Mouse (Mus musculus) mouse trophoblast stem cell (cell line): Measurements from ENCODE around the gene Phactr3.
"Not testable (repeated sequence)": the region's sequence is repeated elsewhere in the genome, so short reads cannot be mapped to it uniquely, and the experiment has no call there.

Experiments used
- in situ Hi-C, 2 experiments: fragments of 300-500 bp; cut with MseI, MboI; formaldehyde crosslinking; loops; 2 replicates in 1 of 2; 3 replicates in 1 of 2; pipeline ENCODE4 v1.15.1; 2025

Phactr3 gene

DNA sequence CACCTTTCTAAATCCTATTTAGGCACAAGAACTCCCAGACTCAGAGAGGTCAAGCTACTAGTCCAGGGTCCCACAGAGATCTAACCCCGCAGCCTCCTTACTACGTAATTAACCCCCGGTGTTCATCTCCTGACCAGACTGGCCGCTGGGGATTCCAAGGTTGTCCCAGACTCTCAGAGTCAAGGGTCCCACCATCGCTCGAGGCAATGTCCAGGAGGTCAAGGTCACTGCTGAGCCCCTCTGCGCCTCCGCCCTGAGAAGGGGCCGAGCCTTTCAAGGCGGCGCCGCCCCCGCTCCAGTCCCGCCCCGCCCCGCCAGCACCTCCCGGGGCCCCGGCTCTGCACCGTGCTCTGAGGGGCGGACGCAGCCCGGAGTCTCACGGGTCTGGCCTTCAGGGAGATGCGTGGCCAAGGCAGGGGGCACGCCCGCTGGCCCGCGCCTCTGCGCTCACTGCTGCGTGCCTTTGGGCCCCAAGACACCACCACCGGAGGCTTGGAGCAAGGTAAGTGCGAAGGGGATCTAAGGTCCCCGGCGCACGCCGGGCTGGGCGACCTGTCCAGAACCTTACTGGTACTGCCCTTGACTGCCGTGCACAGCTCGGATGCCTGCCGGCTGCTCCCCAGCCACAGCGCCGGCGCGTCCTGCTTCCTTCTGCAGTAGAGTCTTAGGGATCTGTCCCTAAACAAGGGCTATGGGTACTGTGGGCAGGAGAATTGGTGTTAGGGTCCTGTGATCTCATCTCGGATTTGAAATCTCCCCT is at the start of gene Phactr3:
Gene Phactr3, plus strand, starts transcription at position 175 of the 760 bp plus-strand sequence.
- in situ Hi-C loops: no loop called here

- in situ Hi-C loops: not testable (repeated sequence)
These were observed 40.5 kb upstream of the Phactr3 start, which contains the start of gene Zfp931 for GRCm38 (mm10) chr2:178078166-178078717. Gene Zfp931, minus strand, starts transcription at chr2:178078476.

DNA sequence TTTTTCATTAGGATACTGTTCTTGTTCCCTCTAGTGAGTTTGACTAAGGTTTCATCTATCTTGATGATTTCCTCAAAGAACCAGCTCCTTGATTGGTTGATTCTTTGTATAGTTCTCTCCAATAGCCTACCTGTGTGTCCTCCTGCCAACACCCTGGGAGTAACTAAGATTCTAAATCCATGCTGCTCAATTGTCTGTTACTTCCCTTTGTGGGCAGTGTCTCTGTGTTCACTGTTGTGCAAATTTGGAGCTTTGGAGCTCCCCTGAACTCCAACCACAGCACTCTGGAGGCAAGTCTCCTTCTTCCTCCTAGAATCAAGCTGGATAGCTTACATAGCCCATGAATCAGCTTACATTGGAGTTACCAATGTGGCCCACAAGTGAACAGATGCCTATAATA is 29.2 kb upstream of the Phactr3 start:
- in situ Hi-C loops: no loop called here

- in situ Hi-C loops: loop anchor here (10.0 kb wide), 1 partner anchor 237 kb away; no protein-coding TSS in a partner anchor
These were observed 20.8 kb upstream of the Phactr3 start for GRCm38 (mm10) chr2:178098021-178098420.

GRCm38 (mm10) chr2:178101957-178102356 is 16.8 kb upstream of the Phactr3 start:
- in situ Hi-C loops: loop anchor here in 1 of 2 experiments (10.0 kb wide), 1 partner anchor 163 kb away; no protein-coding TSS in a partner anchor

- in situ Hi-C loops: no loop called here
These were observed 829 bp upstream of the Phactr3 start for GRCm38 (mm10) chr2:178117946-178118345.

- in situ Hi-C loops: no loop called here
These were observed 983 bp downstream of the Phactr3 start for GRCm38 (mm10) chr2:178119561-178120355.

DNA sequence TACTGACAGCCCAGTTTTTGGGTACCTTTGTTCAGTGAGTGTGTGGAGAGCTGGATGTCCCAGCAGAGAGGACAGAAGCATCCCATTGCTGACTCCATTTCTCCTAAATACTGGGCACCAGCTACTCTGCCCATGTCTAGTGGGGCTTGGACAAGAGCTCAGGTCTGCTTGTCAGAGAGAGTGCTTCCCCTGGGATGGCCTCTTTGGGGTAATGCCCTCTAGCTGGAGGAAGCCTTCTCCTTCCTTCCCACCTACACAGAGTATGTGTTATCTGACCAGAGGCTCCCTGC is 1.5 kb downstream of the Phactr3 start:
- in situ Hi-C loops: no loop called here

DNA sequence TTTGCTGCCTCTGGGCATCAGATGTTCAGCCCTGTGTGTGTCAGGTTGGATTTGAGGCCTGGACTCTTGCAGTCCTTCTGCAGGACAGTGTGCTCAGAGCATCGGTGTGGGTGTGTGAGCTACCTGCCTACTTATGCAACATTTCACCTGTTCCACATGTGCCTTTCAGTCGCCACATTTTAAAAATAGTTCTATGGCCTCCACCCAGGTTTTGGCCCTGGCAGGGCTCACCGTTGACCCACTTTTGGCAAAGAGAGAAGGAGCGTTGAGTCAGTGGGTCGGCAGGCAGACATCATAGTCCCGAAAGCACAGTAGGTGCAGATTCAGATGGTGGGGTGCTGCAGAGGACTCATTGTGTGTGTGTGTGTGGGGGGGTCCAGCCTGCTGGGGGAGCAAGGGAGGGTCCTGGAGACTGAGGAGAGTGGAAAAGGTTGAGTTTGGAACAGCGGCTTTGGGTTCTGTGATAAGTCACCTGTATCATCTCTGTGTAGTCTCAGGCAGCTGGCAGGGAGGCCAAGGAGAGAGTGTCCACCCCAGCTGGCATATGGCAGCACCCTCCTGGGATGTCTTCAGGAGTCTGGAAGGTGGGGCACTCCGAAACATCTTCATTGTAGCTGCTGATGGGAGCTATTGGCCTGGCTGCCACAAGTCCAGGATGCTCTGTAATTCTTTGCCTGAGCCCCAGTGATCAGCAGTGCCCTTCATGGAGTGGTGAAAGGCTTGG is 2.0 kb downstream of the Phactr3 start:
- in situ Hi-C loops: no loop called here

GRCm38 (mm10) chr2:178121375-178121688 is 2.6 kb downstream of the Phactr3 start:
- in situ Hi-C loops: no loop called here

DNA sequence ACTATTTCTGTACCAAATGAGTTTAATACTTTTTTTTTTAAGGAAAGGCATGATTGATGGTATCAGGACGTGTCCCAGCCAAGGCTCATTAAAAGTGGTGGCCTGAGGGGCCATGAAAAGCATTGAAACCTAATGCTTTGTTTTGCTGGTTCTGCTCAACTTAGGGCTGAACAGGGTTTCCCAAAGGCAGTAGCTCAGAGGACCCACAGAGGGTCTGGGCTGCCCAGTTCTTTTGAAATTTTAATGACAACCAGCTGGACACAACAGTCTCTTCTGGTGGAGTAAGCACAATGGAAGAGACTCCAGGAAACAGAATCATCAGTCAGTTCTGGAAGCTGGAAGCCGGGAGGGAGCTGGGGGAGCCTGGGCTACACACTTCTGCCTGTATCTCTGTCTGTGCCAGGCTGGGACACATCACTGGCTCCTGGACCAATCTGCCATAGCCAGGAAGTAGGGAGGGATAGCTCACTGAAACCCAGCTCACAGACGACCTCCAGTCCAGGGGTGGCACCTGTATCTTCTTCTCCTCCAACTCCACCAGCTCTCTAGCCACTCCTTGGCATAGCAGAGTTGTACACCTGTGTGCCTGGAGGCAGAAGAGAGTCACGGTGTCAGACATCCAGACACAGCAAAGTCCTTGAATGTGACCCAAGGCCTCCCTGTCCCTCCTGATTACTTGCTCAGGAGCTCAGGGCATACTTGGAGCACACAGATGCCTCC is 3.3 kb downstream of the Phactr3 start:
- in situ Hi-C loops: no loop called here

GRCm38 (mm10) chr2:178123466-178123865 is 4.7 kb downstream of the Phactr3 start:
- in situ Hi-C loops: no loop called here

- in situ Hi-C loops: no loop called here
These were observed 6.7 kb downstream of the Phactr3 start for GRCm38 (mm10) chr2:178125427-178125826.

DNA sequence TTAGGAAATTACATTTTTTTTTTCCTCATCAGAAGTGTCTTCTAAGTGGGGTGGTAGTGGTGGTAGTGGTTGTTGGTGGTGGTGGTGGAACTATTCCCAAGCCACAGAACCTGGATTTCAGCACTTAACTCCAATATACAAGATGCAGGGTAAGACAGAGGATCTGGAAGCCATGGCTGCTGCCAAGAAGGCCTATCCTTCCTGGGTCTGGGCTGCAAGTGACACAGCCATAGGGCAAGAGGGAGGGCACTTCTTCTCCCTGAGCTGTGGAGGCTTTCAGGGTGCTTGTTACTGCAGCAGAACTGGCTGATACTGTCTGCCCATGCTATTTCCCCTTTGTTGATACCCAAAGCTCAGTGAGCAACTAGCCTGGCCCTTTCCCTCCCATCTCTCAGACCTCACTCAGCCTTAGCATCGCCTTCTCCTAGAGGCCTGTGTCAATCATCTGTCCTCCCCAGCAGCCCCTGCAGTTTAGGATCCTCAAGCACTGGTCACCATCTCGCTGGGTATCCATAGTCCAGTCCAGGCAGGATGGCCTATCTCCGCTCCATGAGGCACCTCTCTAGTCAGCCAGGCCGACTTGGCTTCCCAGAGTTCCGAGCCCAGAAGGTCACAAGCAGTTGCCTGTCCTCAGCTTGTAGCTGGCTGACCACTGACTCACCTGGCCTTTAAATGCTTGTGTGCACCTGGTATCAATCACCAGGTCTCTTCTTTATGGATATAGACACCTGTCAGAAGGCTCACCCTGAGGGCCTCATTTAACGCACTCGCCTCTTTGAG is 7.5 kb downstream of the Phactr3 start:
- in situ Hi-C loops: no loop called here

DNA sequence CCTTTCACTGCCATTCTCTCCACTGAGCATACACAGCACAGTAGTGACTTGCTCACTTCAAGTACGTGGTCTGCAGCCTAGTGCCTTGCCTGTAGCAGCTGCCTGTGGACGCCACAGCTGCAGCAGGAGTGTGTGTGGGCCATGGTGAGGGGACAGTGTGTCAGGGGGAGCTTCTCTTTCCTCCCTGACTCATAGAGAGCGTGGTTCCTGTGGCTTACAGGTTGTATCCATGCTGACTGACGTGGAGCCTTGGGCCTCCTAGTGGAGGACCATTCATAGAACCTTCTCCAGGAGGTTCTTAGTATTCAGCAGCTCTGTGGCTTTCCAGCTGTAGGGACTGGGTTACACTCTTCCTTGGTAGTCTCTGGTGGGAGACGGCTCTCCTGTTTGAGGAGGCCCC is 9.8 kb downstream of the Phactr3 start:
- in situ Hi-C loops: no loop called here

- in situ Hi-C loops: no loop called here
These were observed 10.4 kb downstream of the Phactr3 start for GRCm38 (mm10) chr2:178129161-178129560.

DNA sequence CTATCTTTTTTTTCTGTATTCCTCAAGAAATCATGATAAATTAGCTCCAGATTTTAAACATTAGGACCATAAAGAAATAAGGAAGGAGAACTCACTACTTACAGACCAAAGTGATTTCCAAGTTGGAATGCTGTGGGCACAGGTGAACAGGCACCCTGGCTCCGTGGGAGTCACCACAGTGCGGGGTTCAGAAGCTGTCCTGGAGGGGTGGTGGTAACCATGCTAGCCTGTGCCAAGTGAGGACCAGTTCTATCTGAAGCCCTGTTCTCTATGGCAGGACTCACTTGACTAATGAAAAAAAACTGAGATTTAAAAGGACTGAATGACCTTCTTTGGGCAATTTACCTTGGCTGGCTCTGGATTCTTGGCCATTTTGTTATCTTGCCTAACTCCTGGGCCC is 10.9 kb downstream of the Phactr3 start:
- in situ Hi-C loops: loop anchor here in 1 of 2 experiments (10.0 kb wide), 1 partner anchor 135 kb away; no protein-coding TSS in a partner anchor

DNA sequence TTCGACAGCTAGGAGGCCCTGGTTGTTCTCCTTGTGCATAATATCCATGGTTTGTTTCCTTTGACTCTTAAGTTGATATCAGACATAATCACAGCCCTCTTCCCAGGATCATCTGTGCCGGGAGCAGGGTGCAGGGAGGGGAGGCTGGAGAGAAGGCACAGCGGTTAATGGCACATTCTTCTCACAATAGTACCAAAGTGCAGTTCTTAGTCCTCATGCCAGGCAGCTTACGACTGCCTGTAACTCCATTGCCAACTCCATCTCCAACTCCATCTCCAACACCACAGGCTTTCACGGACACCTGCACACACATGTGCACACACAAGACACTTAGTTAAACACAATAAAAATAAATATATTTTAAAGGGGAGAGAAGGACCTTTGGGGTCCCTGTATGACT is 11.8 kb downstream of the Phactr3 start:
- in situ Hi-C loops: loop anchor here in 1 of 2 experiments (10.0 kb wide), 1 partner anchor 134 kb away; no protein-coding TSS in a partner anchor

DNA sequence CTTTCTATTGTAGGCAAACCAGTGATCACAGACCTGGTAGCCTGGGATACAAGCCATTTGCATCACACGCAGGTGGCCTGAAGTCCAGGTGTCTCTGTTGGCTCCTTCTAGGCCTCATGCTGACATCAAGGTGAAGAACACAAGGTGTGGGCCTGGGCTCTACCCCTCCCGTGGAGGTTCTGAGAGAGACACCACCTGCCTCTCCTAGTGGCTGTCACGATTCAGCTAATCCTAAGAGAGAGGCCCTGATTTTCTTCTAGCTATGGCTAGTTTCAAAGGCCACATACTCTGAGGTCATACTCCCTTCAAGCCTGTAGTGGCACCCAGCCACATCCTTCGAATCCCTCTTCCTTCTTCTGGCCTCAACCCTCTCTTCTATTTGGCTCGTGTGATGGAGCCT is 12.2 kb downstream of the Phactr3 start:
- in situ Hi-C loops: loop anchor here in 1 of 2 experiments (10.0 kb wide), 1 partner anchor 134 kb away; no protein-coding TSS in a partner anchor
